Comparison of ENCODE assay signal across 13 mouse cellular contexts in genomic region chr8:79114561-79114960, GRCm38 (mm10).
DNase-seq lines count a peak whose midpoint lies in the region; ATAC-seq lines count a peak whose summit lies in the region.
"Had no signal": no experiment of that assay in that cellular context is flagged by ENCODE, and none has a peak within 500 bp of the region (broad histone marks: within the 10 kb centered on the region; RNA-seq: fewer than 3 reads in every experiment).

No protein-coding gene starts in this region.

- no peak overlapping the region for H3K27ac ChIP-seq in kidney, embryonic 16.5 days (ENCODE audit: low read length)
- H3K27ac ChIP-seq in liver, embryonic 15.5 days (replicated peaks): no peak overlapping the region
- H3K27ac ChIP-seq in forebrain, embryonic 11.5 days (ENCODE audit: low read depth, low read length): no peak overlapping the region
- H3K27ac ChIP-seq: forebrain, embryonic 15.5 days; heart, embryonic 15.5 days; left cerebral cortex, adult 2 months; liver, embryonic 13.5 days had no signal

- no peaks in the 10 kb centered on the region for H3K27me3 ChIP-seq in kidney, embryonic 16.5 days (ENCODE audit: insufficient read depth, low read length)
- no peaks in the 10 kb centered on the region for H3K27me3 ChIP-seq in liver, embryonic 15.5 days
- H3K27me3 ChIP-seq in forebrain, embryonic 11.5 days (ENCODE audit: control insufficient read depth, insufficient read depth, low read length): no peaks in the 10 kb centered on the region
- H3K27me3 ChIP-seq: forebrain, embryonic 15.5 days; heart, embryonic 15.5 days; liver, embryonic 13.5 days; megakaryocyte, embryonic 14.5 days had no signal

- ATAC-seq in kidney, embryonic 16.5 days (ENCODE audit: low FRiP score, low TSS enrichment): no peak
- ATAC-seq in liver, embryonic 15.5 days (ENCODE audit: insufficient read depth): peak; percentile 54; the same call in 1 of the 2 replicates
- no peak for ATAC-seq in CD4-positive, CD25-positive, alpha-beta regulatory T cell, adult 4 months
- no peak for ATAC-seq in forebrain, embryonic 11.5 days (replicated peaks; ENCODE audit: low FRiP score)
- ATAC-seq: forebrain, embryonic 15.5 days had no signal

- no peak overlapping the region for H3K9ac ChIP-seq in kidney, embryonic 16.5 days (replicated peaks; ENCODE audit: low read length)
- no peak overlapping the region for H3K9ac ChIP-seq in liver, embryonic 15.5 days
- no peak overlapping the region for H3K9ac ChIP-seq in forebrain, embryonic 11.5 days (ENCODE audit: low read length)
- H3K9ac ChIP-seq: forebrain, embryonic 15.5 days; heart, embryonic 15.5 days; liver, embryonic 13.5 days had no signal

- no peaks in the 10 kb centered on the region for H3K9me3 ChIP-seq in kidney, embryonic 16.5 days (ENCODE audit: low read length)
- no peaks in the 10 kb centered on the region for H3K9me3 ChIP-seq in liver, embryonic 15.5 days (replicated peaks)
- H3K9me3 ChIP-seq in forebrain, embryonic 11.5 days (ENCODE audit: control insufficient read depth, low read length): no peaks in the 10 kb centered on the region
- H3K9me3 ChIP-seq: forebrain, embryonic 15.5 days; heart, embryonic 15.5 days; liver, embryonic 13.5 days; megakaryocyte, embryonic 14.5 days had no signal

- peaks cover 15% of the 10 kb centered on the region; the same call in 1 of the 2 replicates for H3K4me1 ChIP-seq in kidney, embryonic 16.5 days (ENCODE audit: insufficient read depth, low read length)
- H3K4me1 ChIP-seq in liver, embryonic 15.5 days (replicated peaks): no peaks in the 10 kb centered on the region; the same call in 1 of the 2 replicates
- no peaks in the 10 kb centered on the region for H3K4me1 ChIP-seq in forebrain, embryonic 11.5 days (replicated peaks; ENCODE audit: control insufficient read depth, insufficient read depth, low read length)
- H3K4me1 ChIP-seq: forebrain, embryonic 15.5 days; liver, embryonic 13.5 days had no signal

- H3K4me2 ChIP-seq in kidney, embryonic 16.5 days (replicated peaks; ENCODE audit: low read depth, low read length): no peak overlapping the region
- no peak overlapping the region for H3K4me2 ChIP-seq in liver, embryonic 15.5 days
- no peak overlapping the region for H3K4me2 ChIP-seq in forebrain, embryonic 11.5 days (ENCODE audit: low read depth, low read length, severe bottlenecking)
- H3K4me2 ChIP-seq: forebrain, embryonic 15.5 days; heart, embryonic 15.5 days; liver, embryonic 13.5 days had no signal

- peak; percentile 59 for DNase-seq in kidney, adult 18-20 months
- DNase-seq in adrenal gland, postnatal 25 days: peak; percentile 24
- DNase-seq in gonadal fat pad, adult 2 months (ENCODE audit: low read depth): peak; percentile 66
- no peak for DNase-seq in forebrain, embryonic 11.5 days (ENCODE audit: low spot score)
- DNase-seq: cerebellum, adult 9-10 months; liver, embryonic 13.5 days had no signal

- peaks cover 23% of the 10 kb centered on the region for H3K36me3 ChIP-seq in kidney, embryonic 16.5 days (ENCODE audit: insufficient read depth, low read length)
- H3K36me3 ChIP-seq in liver, embryonic 15.5 days (replicated peaks): no peaks in the 10 kb centered on the region
- H3K36me3 ChIP-seq in forebrain, embryonic 11.5 days (ENCODE audit: control insufficient read depth, insufficient read depth, low read length): no peaks in the 10 kb centered on the region
- H3K36me3 ChIP-seq: heart, embryonic 15.5 days; liver, embryonic 13.5 days had no signal

- WGBS in kidney, embryonic 16.5 days: 82% methylated on average over 6 of the region's 6 CpGs
- WGBS in liver, embryonic 15.5 days (ENCODE audit: insufficient replicate concordance): 70% methylated on average over 6 of the region's 6 CpGs
- 64% methylated on average over 6 of the region's 6 CpGs for WGBS in forebrain, embryonic 11.5 days

- H3K4me3 ChIP-seq in kidney, embryonic 16.5 days (ENCODE audit: low read length): no peak overlapping the region
- no peak overlapping the region for H3K4me3 ChIP-seq in liver, embryonic 15.5 days (replicated peaks)
- no peak overlapping the region for H3K4me3 ChIP-seq in forebrain, embryonic 11.5 days (ENCODE audit: low read depth, low read length)
- H3K4me3 ChIP-seq: forebrain, embryonic 15.5 days; heart, embryonic 15.5 days; left cerebral cortex, adult 2 months; liver, embryonic 13.5 days; megakaryocyte, embryonic 14.5 days had no signal
